Mouse (Mus musculus): ENCODE measurements around the gene Cog5. TPM values are rescaled to one million over a fixed set of nuclear protein-coding genes. Genes with fewer than 3 reads are reported as not detected.

The Cog5 gene
- total and polyA plus RNA-seq, 3 experiments: 34.8 to 42.7 (median 39.3) TPM

- TF ChIP-seq UBTF (IDR thresholded peaks at IDR 0.05; ENCODE audit: low read depth, low read length): no peak
- no peak for TF ChIP-seq JUN (IDR thresholded peaks at IDR 0.05; ENCODE audit: insufficient read depth, low read depth, low read length)
- TF ChIP-seq ZC3H11A (IDR thresholded peaks at IDR 0.05; ENCODE audit: low read depth, low read length): no peak
Observed at GRCm38 (mm10) chr12:31912966-31913551, 258.4 kb downstream of the Cog5 start (continued).

- Histone ChIP-seq H3K79me2 (replicated peaks; ENCODE audit: control insufficient read depth, extremely low read depth, insufficient read depth, poor library complexity, severe bottlenecking) (no peaks in the 10 kb centered on the region), H3K4me2 (ENCODE audit: insufficient read depth, low read depth, poor library complexity, severe bottlenecking) (no peak overlapping the region), H3K9ac (ENCODE audit: insufficient read depth, low read depth) (no peak overlapping the region), H3K27ac (ENCODE audit: insufficient read depth, low read depth) (no peak overlapping the region), H3K4me3 (replicated peaks in 1 of 3; ENCODE audit: low read depth in 2 of 3, low read length in 2 of 3, poor library complexity in 1 of 3) (no peak overlapping the region), H3K36me3 (replicated peaks in 1 of 2; ENCODE audit: control insufficient read depth in 1 of 2, insufficient read depth in 1 of 2, low read length in 1 of 2) (peaks cover 0 to 35% of the 10 kb centered on the region in 2 experiments), H3K9me3 (replicated peaks; ENCODE audit: low read length) (no peaks in the 10 kb centered on the region), H3K4me1 (ENCODE audit: control insufficient read depth in 1 of 2, insufficient read depth in 2 of 2) (no peaks in the 10 kb centered on the region), H3K27me3 (replicated peaks) (no peaks in the 10 kb centered on the region)
- dilution Hi-C loops (cut with MboI; ENCODE audit: extremely low pct_ligation_motif_present, extremely low pct_unique_long_range_greater_than_20kb, low sequenced_read_pairs): no loop called here
- in situ Hi-C loops (cut with MboI; ENCODE audit: low pct_ligation_motif_present, low pct_unique_long_range_greater_than_20kb, low sequenced_read_pairs): no loop called here
- DNase-seq (ENCODE audit: extremely low read depth): no peak
- TF ChIP-seq KAT2A (IDR thresholded peaks at IDR 0.05; ENCODE audit: insufficient replicate concordance, low read length) (no peak), PAX5 (IDR thresholded peaks at IDR 0.05; ENCODE audit: low read length) (no peak), IRF4 (IDR thresholded peaks at IDR 0.05; ENCODE audit: low read depth, low read length) (no peak), EP300 (IDR thresholded peaks at IDR 0.05; ENCODE audit: low read length) (no peak), MXI1 (IDR thresholded peaks at IDR 0.05; ENCODE audit: low read depth, low read length) (no peak), USF1 (IDR thresholded peaks at IDR 0.05; ENCODE audit: low read depth, low read length) (no peak), TCF12 (IDR thresholded peaks at IDR 0.05; ENCODE audit: low read depth, low read length) (no peak), UBTF (IDR thresholded peaks at IDR 0.05; ENCODE audit: low read depth, low read length) (no peak), ZC3H11A (IDR thresholded peaks at IDR 0.05; ENCODE audit: low read depth, low read length) (no peak), E2F4 (IDR thresholded peaks at IDR 0.05; ENCODE audit: insufficient replicate concordance, low read depth, low read length) (no peak), RAD21 (IDR thresholded peaks at IDR 0.05; ENCODE audit: low read depth, low read length) (no peak), SMC3 (IDR thresholded peaks at IDR 0.05; ENCODE audit: low read depth, low read length) (no peak), ZNF384 (IDR thresholded peaks at IDR 0.05; ENCODE audit: low read depth, low read length) (no peak), ZMIZ1 (IDR thresholded peaks at IDR 0.05; ENCODE audit: low read depth, low read length) (no peak)
Observed at GRCm38 (mm10) chr12:31913614-31914013, 258.9 kb downstream of the Cog5 start.

DNA sequence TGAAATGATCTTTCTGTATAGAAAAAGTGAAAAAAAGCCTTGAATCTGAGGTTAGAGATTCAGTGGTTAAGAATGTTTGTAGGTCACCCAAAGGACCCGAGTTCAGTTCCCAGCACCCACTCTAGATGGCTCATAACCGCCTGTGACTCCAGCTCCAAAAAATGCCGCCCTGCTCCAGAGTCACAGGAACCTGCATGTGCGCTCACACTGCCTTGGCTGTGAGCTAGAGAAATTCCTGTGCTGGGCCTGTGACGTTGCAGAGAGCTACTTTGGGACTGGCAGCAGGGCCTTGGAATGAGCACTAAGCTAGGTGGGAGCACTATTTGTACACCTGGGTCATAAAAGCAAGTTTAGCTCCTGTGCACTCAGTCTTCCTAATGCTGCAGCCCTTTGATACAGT, 262.0 kb downstream of the Cog5 start:
- Histone ChIP-seq H3K36me3 (replicated peaks in 1 of 2; ENCODE audit: control insufficient read depth in 1 of 2, insufficient read depth in 1 of 2, low read length in 1 of 2) (peaks cover 12 to 57% of the 10 kb centered on the region in 2 experiments), H3K9ac (ENCODE audit: insufficient read depth, low read depth) (no peak overlapping the region), H3K4me1 (ENCODE audit: control insufficient read depth in 1 of 2, insufficient read depth in 2 of 2) (no peaks in the 10 kb centered on the region), H3K79me2 (replicated peaks; ENCODE audit: control insufficient read depth, extremely low read depth, insufficient read depth, poor library complexity, severe bottlenecking) (no peaks in the 10 kb centered on the region), H3K27ac (ENCODE audit: insufficient read depth, low read depth) (no peak overlapping the region), H3K27me3 (replicated peaks) (no peaks in the 10 kb centered on the region), H3K4me2 (ENCODE audit: insufficient read depth, low read depth, poor library complexity, severe bottlenecking) (no peak overlapping the region), H3K9me3 (replicated peaks; ENCODE audit: low read length) (no peaks in the 10 kb centered on the region), H3K4me3 (replicated peaks in 1 of 3; ENCODE audit: low read depth in 2 of 3, low read length in 2 of 3, poor library complexity in 1 of 3) (no peak overlapping the region)
- dilution Hi-C loops (cut with MboI; ENCODE audit: extremely low pct_ligation_motif_present, extremely low pct_unique_long_range_greater_than_20kb, low sequenced_read_pairs) (no loop called here), in situ Hi-C loops (cut with MboI; ENCODE audit: low pct_ligation_motif_present, low pct_unique_long_range_greater_than_20kb, low sequenced_read_pairs) (no loop called here)
- no peak for TF ChIP-seq JUND (conservative IDR thresholded peaks at IDR 0.05; ENCODE audit: low read depth, low read length)
- no peak for TF ChIP-seq HCFC1 (IDR thresholded peaks at IDR 0.05; ENCODE audit: low read depth, low read length)
- DNase-seq (ENCODE audit: extremely low read depth): no peak

Measured in CH12.LX (cell line).